Mouse (Mus musculus): ENCODE data around the gene Nme9. TPM values are rescaled to one million over a fixed set of nuclear protein-coding genes. Genes with fewer than 3 reads are reported as not detected.

The Nme9 gene
- polyA plus RNA-seq (2021): not detected

DNA sequence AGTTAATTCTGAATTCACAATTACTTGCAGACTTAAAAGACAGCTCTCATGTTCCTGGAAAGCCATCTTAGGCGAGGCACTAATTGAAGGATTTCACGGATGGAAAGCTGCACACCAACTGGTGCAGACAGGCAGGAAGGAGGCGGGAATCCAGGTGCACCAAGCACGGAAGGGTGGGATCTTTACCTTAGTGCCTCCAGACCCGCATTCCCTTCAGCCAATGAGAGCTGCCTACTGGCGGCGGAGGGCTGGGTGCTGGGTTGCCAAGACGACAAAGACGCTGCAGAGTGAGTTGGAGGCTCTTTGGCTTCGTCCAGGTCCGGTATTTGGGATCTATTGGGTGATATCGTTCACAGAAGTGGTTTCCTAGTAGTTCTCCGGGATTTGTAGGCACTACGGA, at the start of gene Nme9:
Nme9 (plus strand) TSS at position 315 of the 400 bp plus-strand sequence.
- H3K27me3 ChIP-seq: no peaks in the 10 kb centered on the region
- POLR2A ChIA-PET: no interaction called here
- no peak for TF ChIP-seq CTCF (IDR thresholded peaks at IDR 0.05)
- CTCF ChIA-PET: interaction anchor here (1.3 to 1.6 kb wide), 4 partner anchors 29 to 471 kb away, joined by 3 to 6 read pairs (median 4); partner anchors contain the start of gene Cep70
- ATAC-seq (no peak), DNase-seq (ENCODE audit: low read depth, low spot score) (no peak)
- in situ Hi-C loops (cut with MboI; ENCODE audit: low pct_unique_long_range_greater_than_20kb): loop anchor here (5.0 to 10.0 kb wide), 2 partner anchors 196 to 389 kb away; no protein-coding TSS in a partner anchor

DNA sequence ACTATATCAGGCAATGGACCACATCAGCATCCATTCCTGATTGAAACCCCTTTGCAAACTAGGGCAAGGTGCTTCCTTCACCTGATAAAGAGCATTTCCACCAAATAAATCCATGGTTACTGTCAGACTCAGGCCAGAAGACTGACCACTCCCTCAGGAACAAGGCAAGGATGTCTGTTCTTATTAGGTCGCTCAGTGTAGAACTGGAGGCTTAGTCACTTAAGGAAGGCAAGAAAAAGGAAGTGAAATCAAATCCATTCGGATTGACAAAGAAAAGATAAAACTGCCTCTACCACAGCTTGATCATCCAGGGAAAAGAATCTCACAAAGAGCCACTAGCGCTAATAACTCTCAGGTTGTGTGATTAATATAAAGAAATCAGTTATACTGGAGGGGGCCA, 42.0 kb upstream of the Nme9 start:
- DNase-seq (ENCODE audit: low read depth, low spot score) (no peak), ATAC-seq (no peak)
- ChIA-PET POLR2A (no interaction called here), CTCF (no interaction called here)
- no peak for TF ChIP-seq CTCF (IDR thresholded peaks at IDR 0.05)
- in situ Hi-C loops (cut with MboI; ENCODE audit: low pct_unique_long_range_greater_than_20kb): no loop called here
- no peaks in the 10 kb centered on the region for H3K27me3 ChIP-seq

DNA sequence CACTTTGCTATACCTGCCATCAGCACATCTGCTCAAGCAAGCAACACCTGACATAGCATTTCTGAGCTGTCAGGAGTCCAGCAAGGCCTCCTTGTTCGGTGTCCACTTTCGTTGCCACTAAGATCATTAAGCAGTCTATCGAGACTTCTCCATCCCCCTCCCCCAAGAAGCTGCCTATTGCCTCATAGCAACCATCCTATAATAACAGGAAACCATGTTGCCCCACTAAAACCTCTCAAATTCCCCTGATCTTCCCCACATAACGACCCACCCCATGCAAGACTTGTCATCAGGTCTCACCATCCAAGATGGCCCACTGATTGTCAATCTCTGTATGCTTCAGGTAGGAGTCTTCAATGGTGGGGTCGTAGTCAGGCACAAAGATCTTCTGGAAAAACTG, 40.2 kb upstream of the Nme9 start:
- H3K27me3 ChIP-seq: no peaks in the 10 kb centered on the region
- in situ Hi-C loops (cut with MboI; ENCODE audit: low pct_unique_long_range_greater_than_20kb): no loop called here
- POLR2A ChIA-PET: no interaction called here
- CTCF ChIA-PET: no interaction called here
- ATAC-seq (no peak), DNase-seq (ENCODE audit: low read depth, low spot score) (no peak)
- no peak for TF ChIP-seq CTCF (IDR thresholded peaks at IDR 0.05)

DNA sequence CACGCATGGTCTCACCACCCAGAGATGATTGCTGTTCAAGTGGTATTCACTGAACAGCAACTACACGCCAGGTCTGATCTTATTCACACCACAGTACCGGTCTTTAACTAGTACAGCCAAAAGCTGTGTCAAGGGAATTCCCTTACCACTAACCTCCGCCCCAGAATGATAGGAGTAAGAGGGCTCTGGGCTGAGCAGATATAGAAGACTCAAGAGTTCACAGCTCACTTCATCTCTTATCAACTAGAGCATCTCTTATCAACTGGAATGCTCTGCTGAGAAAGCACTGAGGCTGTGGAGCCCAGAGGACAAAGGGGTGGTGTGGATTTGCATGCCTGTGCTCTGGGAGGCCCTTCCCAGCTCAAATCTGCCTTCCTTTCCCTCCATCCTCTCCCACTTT, 39.5 kb upstream of the Nme9 start:
- ATAC-seq: no peak
- no peak for DNase-seq (ENCODE audit: low read depth, low spot score)
- no peak for TF ChIP-seq CTCF (IDR thresholded peaks at IDR 0.05)
- no peaks in the 10 kb centered on the region for H3K27me3 ChIP-seq
- ChIA-PET CTCF (no interaction called here), POLR2A (no interaction called here)
- in situ Hi-C loops (cut with MboI; ENCODE audit: low pct_unique_long_range_greater_than_20kb): no loop called here

DNA sequence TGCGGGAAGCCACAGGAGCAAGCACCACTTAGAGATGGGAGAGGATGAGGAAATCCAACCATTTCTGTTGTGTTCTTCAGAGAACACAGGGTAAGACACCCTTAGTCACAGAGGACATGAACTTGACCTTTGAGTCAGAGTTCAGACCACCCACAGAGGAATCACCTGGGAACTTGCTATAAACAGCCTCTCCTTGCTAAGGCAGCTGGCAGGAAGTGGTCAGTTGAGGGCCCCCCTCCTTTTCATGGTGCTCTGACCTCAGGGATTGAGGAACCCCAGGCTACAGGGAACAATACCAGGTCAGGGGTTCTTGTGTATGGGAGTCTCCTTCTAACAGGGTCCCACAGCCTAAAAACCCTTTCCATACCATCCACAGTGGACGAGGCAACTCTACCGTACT, 34.5 kb upstream of the Nme9 start:
- no peak for ATAC-seq
- in situ Hi-C loops (cut with MboI; ENCODE audit: low pct_unique_long_range_greater_than_20kb): no loop called here
- ChIA-PET CTCF (interaction anchor here (1.4 kb wide), 1 partner anchor 27 kb away, joined by 6 read pairs; no protein-coding TSS in a partner anchor), POLR2A (no interaction called here)
- TF ChIP-seq CTCF (IDR thresholded peaks at IDR 0.05): no peak
- DNase-seq (ENCODE audit: low read depth, low spot score): no peak
- no peaks in the 10 kb centered on the region for H3K27me3 ChIP-seq

DNA sequence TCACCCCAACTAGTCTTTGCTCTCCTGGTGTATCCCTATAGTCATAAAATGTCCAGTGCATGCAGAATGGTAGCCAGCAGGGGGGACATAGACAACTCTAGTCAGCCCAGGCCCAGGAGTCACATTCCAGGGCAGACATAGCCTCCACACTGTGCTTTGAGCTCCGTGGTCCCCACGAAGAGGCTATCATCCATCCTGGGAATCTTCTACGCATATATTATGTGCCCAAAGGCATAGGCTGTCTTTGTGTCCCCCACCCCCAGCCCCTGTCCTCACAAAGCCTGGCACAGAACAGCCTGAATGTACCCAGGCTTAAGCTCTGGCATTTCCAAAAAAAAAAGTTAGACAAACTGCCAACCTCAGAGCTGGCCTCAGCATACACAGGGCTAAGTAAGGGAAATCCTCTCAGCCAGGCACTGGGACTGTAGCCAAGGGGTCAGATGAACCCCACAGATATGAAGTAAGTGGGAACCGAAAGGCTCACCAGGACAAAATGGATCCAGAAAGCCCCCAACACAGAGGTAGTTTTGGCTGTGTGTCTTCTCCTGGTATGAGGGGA, 33.9 kb upstream of the Nme9 start:
- ATAC-seq: peak; percentile 15
- TF ChIP-seq CTCF (IDR thresholded peaks at IDR 0.05): no peak
- POLR2A ChIA-PET: no interaction called here
- H3K27me3 ChIP-seq: no peaks in the 10 kb centered on the region
- CTCF ChIA-PET: no interaction called here
- no peak for DNase-seq (ENCODE audit: low read depth, low spot score)
- in situ Hi-C loops (cut with MboI; ENCODE audit: low pct_unique_long_range_greater_than_20kb): no loop called here

DNA sequence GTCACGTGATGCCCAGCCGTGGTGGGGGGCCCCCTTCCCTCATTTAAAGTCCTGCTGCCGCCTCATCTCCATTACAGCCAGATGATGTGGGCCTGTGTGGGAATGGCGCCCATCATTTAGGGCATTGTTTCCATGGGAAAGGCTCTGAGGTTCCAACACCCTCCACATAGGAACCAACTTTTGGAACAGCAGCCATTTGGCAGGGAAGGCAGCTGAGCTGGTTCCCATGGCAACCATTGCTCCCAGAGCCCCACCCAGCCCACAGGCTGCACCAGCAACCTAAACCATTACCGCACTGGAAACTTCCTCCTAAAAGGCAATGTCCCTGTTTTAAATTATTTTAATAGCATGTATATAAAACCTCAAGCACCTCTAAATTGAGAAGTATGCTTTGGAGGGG, 32.9 kb upstream of the Nme9 start:
- ChIA-PET CTCF (interaction anchor here (0.5 to 0.7 kb wide), 2 partner anchors 15 to 1224 kb away, joined by 3 read pairs; no protein-coding TSS in a partner anchor), POLR2A (no interaction called here)
- TF ChIP-seq CTCF (IDR thresholded peaks at IDR 0.05): no peak
- ATAC-seq (no peak), DNase-seq (ENCODE audit: low read depth, low spot score) (no peak)
- no peaks in the 10 kb centered on the region for H3K27me3 ChIP-seq
- in situ Hi-C loops (cut with MboI; ENCODE audit: low pct_unique_long_range_greater_than_20kb): no loop called here

DNA sequence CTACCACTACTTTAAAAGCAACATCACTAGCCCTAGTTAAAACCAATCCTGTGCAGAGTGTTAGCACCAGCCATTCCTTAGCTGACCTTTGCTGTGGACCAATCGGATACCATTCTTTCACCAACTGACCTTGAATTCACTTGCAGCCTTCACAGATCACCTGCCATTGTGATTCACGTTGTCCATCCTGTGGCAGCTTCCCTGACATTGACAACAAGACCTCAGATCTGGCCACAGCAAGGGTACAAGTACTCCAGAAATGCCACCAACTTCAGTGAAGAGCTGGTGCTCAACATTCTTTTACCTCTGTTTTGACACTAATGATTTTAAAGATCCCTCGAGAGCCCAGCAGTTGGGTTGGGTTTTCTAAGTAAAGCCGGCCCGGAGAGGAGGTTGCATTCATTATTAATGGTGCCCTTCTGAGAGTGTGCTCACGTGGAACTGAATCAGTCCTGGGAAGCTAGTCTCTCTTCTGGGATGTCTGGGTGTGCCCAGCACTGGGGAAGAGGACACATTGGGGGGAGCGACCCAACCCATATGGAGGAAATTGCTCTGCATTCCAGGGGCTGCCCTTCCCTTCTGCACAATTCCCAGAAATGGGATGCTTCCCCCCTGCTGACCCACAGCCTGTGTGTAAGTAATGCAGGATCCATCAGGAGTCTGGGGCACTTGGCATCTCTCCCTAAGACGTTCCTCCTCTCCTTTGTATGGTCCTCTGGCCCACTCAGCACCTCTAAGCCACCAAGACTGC, 31.1 kb upstream of the Nme9 start:
- in situ Hi-C loops (cut with MboI; ENCODE audit: low pct_unique_long_range_greater_than_20kb): no loop called here
- CTCF ChIA-PET: interaction anchor here (1.2 kb wide), 1 partner anchor 10 kb away, joined by 3 read pairs; no protein-coding TSS in a partner anchor
- no peak for ATAC-seq

DNA sequence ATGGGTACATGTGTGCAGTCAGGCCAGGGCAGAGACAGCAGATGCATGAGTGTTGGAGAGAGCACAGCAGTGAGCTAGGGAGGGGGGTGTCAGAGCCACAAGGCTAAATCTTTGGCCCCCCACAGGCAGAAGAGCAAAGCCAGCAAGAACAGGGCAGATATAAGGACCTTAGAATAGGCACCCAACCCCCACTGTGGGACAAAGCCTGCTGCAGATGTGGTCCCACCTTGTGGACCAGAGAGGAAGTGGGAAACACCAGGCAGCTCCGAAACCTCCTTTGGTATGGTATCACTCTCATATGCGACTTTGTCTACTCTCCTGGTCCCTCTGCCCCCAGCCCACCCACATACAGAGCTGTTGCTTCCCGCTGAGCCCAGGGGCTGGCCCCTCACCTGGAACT, 29.4 kb upstream of the Nme9 start:
- no peak for DNase-seq (ENCODE audit: low read depth, low spot score)
- CTCF ChIA-PET: interaction anchor here (1.3 to 2.1 kb wide), 3 partner anchors 11 to 29 kb away, joined by 3 to 9 read pairs (median 4); no protein-coding TSS in a partner anchor
- H3K27me3 ChIP-seq: no peaks in the 10 kb centered on the region
- in situ Hi-C loops (cut with MboI; ENCODE audit: low pct_unique_long_range_greater_than_20kb): no loop called here
- POLR2A ChIA-PET: no interaction called here
- no peak for TF ChIP-seq CTCF (IDR thresholded peaks at IDR 0.05)
- no peak for ATAC-seq

More for the DNA sequence above, 31.1 kb upstream of the Nme9 start:
- H3K27me3 ChIP-seq: no peaks in the 10 kb centered on the region
- POLR2A ChIA-PET: no interaction called here
- no peak for DNase-seq (ENCODE audit: low read depth, low spot score)
- no peak for TF ChIP-seq CTCF (IDR thresholded peaks at IDR 0.05)

DNA sequence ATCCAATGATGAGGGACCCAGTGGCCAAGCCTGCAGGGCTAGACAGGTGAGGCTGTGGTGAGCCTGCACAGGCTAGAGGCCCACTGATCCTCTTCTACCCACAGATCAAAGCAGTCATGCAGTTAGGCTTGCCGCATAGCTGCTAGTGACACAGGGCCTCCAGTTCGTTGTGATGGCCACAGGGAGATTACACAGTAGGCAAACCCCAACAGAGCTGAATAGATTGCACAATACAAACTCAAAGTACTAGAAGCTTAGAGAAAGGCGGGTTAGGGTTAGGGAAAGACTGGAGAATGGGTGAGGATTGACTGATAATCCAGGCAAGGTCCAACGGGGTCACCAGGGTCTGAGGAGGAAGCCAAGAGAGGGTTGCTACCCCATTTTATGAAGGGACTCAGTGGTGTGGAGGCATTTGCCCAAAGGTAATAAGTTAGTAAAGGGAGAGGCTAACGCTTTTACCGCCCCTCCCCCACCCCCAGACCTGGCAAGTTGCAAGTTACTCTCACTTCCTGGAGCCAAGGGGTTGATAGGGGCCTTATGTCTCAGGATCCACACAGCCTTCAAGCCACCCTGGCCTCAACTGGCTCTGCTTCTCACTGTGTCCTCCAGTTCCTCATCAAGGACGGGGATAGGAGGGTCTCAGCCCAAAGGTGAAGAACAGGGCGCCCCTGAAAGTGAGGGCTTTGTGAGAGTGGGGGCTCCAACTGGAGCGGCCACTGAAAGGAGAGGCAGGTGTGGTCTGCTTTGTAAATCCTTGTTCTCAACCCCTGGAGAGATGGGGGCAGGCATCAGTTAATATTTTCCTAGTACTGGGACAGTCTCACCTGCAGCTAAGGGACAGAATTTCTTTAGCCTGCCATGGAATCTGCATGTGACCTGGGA, 27.3 kb upstream of the Nme9 start:
- no peak for TF ChIP-seq CTCF (IDR thresholded peaks at IDR 0.05)
- in situ Hi-C loops (cut with MboI; ENCODE audit: low pct_unique_long_range_greater_than_20kb): no loop called here
- ChIA-PET CTCF (interaction anchor here (0.6 to 2.8 kb wide), 2 partner anchors 11 to 26 kb away, joined by 3 to 14 read pairs; no protein-coding TSS in a partner anchor), POLR2A (interaction anchor here (0.6 kb wide), 1 partner anchor 10 kb away, joined by 3 read pairs; no protein-coding TSS in a partner anchor)
- DNase-seq (ENCODE audit: low read depth, low spot score) (no peak), ATAC-seq (peak; percentile 77)
- no peaks in the 10 kb centered on the region for H3K27me3 ChIP-seq

All from Patski (cell line).